Mouse (Mus musculus): ENCODE measurements around the gene Tut7.

DNA sequence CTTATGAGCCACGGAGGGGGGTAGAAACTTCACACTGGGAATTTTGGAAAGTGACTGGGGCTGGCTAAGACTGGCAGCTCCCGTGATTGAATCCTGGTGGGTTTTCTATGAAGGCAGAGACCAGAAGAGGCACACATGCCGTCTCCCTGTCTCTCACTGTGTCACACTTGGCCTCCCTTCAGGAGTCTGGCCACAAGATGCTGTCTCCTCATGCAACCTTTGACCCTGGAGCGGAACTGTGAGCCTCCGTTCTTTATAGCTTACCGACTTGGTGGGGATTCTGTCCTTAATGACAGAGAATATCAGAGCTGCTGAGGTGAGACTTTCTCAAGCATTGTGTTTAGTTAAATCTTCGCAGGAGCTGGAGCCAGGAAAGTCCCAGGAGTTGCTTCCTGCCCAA lies 49.5 kb upstream of the Tut7 start:
- no peak for TF ChIP-seq USF1 (IDR thresholded peaks at IDR 0.05; ENCODE audit: low read depth, low read length)
- no peak for TF ChIP-seq EP300 (IDR thresholded peaks at IDR 0.05; ENCODE audit: low read depth in 1 of 2, low read length in 2 of 2)

All from MEL (cell line).